Mouse (Mus musculus) limb, embryonic 15.5 days (tissue): ENCODE data around the gene Esp31. TPM values are rescaled to one million over a fixed set of nuclear protein-coding genes. Genes with fewer than 3 reads are reported as not detected.

ENCODE experiments used
- ATAC-seq: fragments of 200-750 bp; cut with Nextera tagmentation; 2 replicates; pipeline ENCODE4 v1.8.0; 2017; ENCODE audit warnings: low read depth, moderate TSS enrichment; ENCODE audit not compliant: insufficient number of reproducible peaks, low FRiP score, low TSS enrichment
- H3K27ac ChIP-seq: fragments of 300-500 bp; sonication (generic); 2 replicates; pipeline ENCODE4 v1.5.1; 2015; ENCODE audit warnings: moderate library complexity, mild to moderate bottlenecking, inconsistent platforms
- H3K27me3 ChIP-seq: fragments of 300-500 bp; sonication (generic); 2 replicates; pipeline ENCODE4 v1.6.1; 2015; ENCODE audit warnings: inconsistent platforms
- H3K36me3 ChIP-seq: fragments of 300-500 bp; sonication (generic); 2 replicates; pipeline ENCODE4 v1.6.1; 2015; ENCODE audit warnings: inconsistent platforms
- H3K4me1 ChIP-seq: fragments of 300-500 bp; sonication (generic); 2 replicates; pipeline ENCODE4 v1.6.1; 2015; ENCODE audit warnings: inconsistent platforms
- H3K4me2 ChIP-seq: fragments of 300-500 bp; sonication (generic); 2 replicates; pipeline ENCODE4 v1.6.1; 2015; ENCODE audit warnings: mild to moderate bottlenecking, inconsistent platforms
- H3K4me3 ChIP-seq: fragments of 300-500 bp; sonication (generic); 2 replicates; pipeline ENCODE4 v1.5.1; 2015; ENCODE audit warnings: mild to moderate bottlenecking, inconsistent platforms
- H3K9ac ChIP-seq: fragments of 300-500 bp; sonication (generic); 2 replicates; pipeline ENCODE4 v1.6.1; 2015; ENCODE audit warnings: inconsistent platforms
- H3K9me3 ChIP-seq: fragments of 300-500 bp; sonication (generic); 2 replicates; pipeline ENCODE4 v1.6.1; 2016; ENCODE audit warnings: inconsistent platforms
- WGBS: fragments of 180-500 bp; shearing (Covaris S2); methylation state at CpG from one replicate; pipeline ENCODE4 v1.1.7; 2015; 5-methylcytosine and 5-hydroxymethylcytosine counted together
- polyA plus RNA-seq: library from polyadenylated mRNA; unstranded; fragments of >200 nt; fragmentation: Nextera tagmentation; extraction: Ambion mirVana; gene quantifications from 2 replicates; pipeline ENCODE4 v1.2.1, GENCODE M21; 2015

Esp31 gene
- polyA plus RNA-seq: not detected in 2 replicates

DNA sequence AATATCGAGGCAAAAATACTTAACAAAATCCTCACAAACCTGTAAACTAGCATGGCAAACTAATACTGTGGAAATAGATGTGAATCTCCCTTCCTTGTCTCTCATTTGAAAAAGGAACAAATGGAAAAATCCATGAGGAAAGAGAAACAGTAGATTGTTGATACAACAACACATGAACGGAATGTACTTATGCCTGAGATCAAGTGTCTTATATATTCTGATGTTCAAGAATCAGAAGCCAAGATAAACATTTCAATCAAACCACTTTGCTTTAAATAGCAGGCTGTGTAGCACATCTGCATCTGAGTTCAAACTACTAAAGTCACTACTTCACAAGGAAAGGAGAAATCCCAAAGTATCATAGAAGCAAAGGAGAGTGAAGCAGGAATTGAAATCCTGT lies at the start of gene Esp31:
Gene Esp31 (plus strand): TSS at position 301 of the 400 bp plus-strand sequence.
- ATAC-seq: no peak
- Histone ChIP-seq H3K4me1 (no peaks in the 10 kb centered on the region), H3K4me2 (no peak within 1 kb of the TSS), H3K27ac (no peak within 1 kb of the TSS), H3K27me3 (no peaks in the 10 kb centered on the region), H3K4me3 (no peak within 1 kb of the TSS), H3K9ac (no peak within 1 kb of the TSS), H3K9me3 (no peaks in the 10 kb centered on the region), H3K36me3 (no peaks in the 10 kb centered on the region)
- WGBS: 79% methylated on average over 2 of the region's 2 CpGs

Other genes with a start within 250 kb of the Esp31 start
- gene Esp36, start 219.3 kb upstream of the Esp31 start, polyA plus RNA-seq: not detected in 2 replicates
- gene Esp34, start 85.3 kb upstream of the Esp31 start, polyA plus RNA-seq: not detected in 2 replicates